Mouse (Mus musculus) heart, adult 2 months (tissue): ENCODE data around the gene Tmem47. TPM values are rescaled to one million over a fixed set of nuclear protein-coding genes. Genes with fewer than 3 reads are reported as not detected.
A peak's percentile ranks its signal among the peaks of the same experiment; 100 is the strongest.

Experiments
- DNase-seq, 2 experiments: peaks; one replicate each; pipeline ENCODE4 v3.0.0; 2021
- H3K27ac ChIP-seq: fragments of 200-600 bp; 2 replicates; pipeline ENCODE4 v1.8.1; 2022
- H3K27me3 ChIP-seq: fragments of 200-500 bp; 2 replicates; pipeline ENCODE4 v1.6.1; 2012; ENCODE audit warnings: mild to moderate bottlenecking, low read length, inconsistent platforms, mixed read lengths; ENCODE audit not compliant: control insufficient read depth, insufficient read depth
- H3K36me3 ChIP-seq: fragments of 200-500 bp; 2 replicates; pipeline ENCODE4 v1.6.1; 2012; ENCODE audit warnings: low read length, inconsistent platforms; ENCODE audit not compliant: control insufficient read depth, insufficient read depth
- H3K4me1 ChIP-seq: fragments of 200-500 bp; 2 replicates; pipeline ENCODE4 v1.6.1; 2011; ENCODE audit warnings: low read length; ENCODE audit not compliant: control insufficient read depth, insufficient read depth
- H3K4me3 ChIP-seq: fragments of 200-600 bp; 2 replicates; pipeline ENCODE4 v1.8.1; 2022
- H3K79me2 ChIP-seq: fragments of 200-500 bp; replicated peaks from 2 replicates; pipeline ENCODE4 v1.6.1; 2012; ENCODE audit warnings: mild to moderate bottlenecking, inconsistent platforms, low read length, moderate library complexity, mixed read lengths; ENCODE audit not compliant: control insufficient read depth, insufficient read depth
- H3K9ac ChIP-seq: fragments of 200-500 bp; 2 replicates; pipeline ENCODE4 v1.6.1; 2012; ENCODE audit warnings: low read depth, mild to moderate bottlenecking, control low read depth, inconsistent platforms, low read length, mixed read lengths
- CTCF ChIP-seq: fragments of 200-600 bp; IDR thresholded peaks from 2 replicates; pipeline ENCODE4 v1.8.1; 2022; ENCODE audit warnings: antibody characterized with exemption, mild to moderate bottlenecking, moderate library complexity
- EP300 ChIP-seq: fragments of 200-500 bp; IDR thresholded peaks from 2 replicates; pipeline ENCODE4 v1.6.1; 2011; ENCODE audit warnings: low read depth, low read length, control low read depth; ENCODE audit not compliant: insufficient read depth
- POLR2A ChIP-seq: fragments of 200-500 bp; IDR thresholded peaks from 2 replicates; pipeline ENCODE4 v1.6.1; 2011; ENCODE audit warnings: mild to moderate bottlenecking, low read depth, low read length, control low read depth; ENCODE audit not compliant: insufficient read depth
- WGBS: fragments of 180-500 bp; shearing (Covaris S2); methylation state at CpG from one replicate; pipeline ENCODE4 v1.1.7; 2018; 5-methylcytosine and 5-hydroxymethylcytosine counted together
- intact Hi-C: fragments of 180-260 bp; cut with DNase I; formaldehyde crosslinking; loops from one replicate; pipeline ENCODE4 v1.15.1; 2025
- polyA plus RNA-seq: library from polyadenylated mRNA; depleted of rRNA; stranded (reverse); fragments of >200 nt; gene quantifications from 2 replicates; pipeline ENCODE4 v1.2.3, GENCODE M21; 2012
- total RNA-seq, 2 experiments: library from RNA; stranded (reverse); gene quantifications; 2 replicates each; pipeline ENCODE4 v1.2.3; 2021

The Tmem47 gene
- total and polyA plus RNA-seq, 3 experiments: 7.0 to 29.9 (median 24.5) TPM

DNA sequence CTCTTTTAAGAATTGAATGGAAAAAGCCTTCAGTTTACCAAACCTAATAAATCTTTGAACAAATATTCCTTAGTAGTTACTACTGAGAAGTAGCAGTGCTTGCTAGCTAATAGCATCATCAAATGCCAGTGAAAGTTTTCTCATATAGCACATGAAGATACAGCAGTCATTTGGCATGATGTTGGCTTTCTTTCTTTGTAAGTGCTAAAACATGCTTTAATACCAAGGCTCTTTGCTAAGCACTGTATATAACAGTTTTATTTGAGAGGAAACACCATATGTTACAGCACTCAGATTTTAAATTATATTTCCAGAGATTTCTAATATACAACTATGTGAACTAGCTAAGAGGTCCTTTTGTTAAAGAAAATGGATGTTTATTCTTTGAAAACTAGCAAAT, 8.0 kb downstream of the Tmem47 start:
- Histone ChIP-seq H3K4me1 (no peaks in the 10 kb centered on the region; the same call in 1 of the 2 replicates), H3K9ac (no peak overlapping the region), H3K4me3 (no peak overlapping the region), H3K36me3 (no peaks in the 10 kb centered on the region), H3K79me2 (no peaks in the 10 kb centered on the region), H3K27ac (no peak overlapping the region), H3K27me3 (no peaks in the 10 kb centered on the region)
- no peak for TF ChIP-seq POLR2A
- no peak for TF ChIP-seq EP300
- TF ChIP-seq CTCF: no peak
- no peak for DNase-seq
- intact Hi-C loops: no loop called here

DNA sequence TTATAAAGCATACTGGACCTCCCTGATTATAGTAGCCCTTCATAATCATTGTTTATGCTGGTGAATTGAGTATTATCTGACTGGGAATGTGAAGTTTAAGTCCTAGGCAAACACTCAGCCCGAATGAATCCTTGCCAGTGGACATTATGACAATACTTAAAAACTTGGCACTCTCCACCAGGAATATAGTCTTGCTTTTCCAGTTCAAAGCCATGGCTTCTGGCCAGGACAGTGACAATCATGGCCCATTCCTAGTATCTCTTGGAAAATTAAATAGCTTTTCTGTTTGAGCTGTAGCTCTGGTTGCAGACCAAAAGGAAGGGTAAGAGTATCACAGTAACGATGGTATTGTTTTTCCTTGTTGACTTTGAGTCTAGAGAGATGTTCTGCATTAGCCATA, 10.5 kb downstream of the Tmem47 start:
- H3K79me2 ChIP-seq: no peaks in the 10 kb centered on the region
- no peak overlapping the region for H3K9ac ChIP-seq
- TF ChIP-seq POLR2A (no peak), CTCF (no peak), EP300 (no peak)
- WGBS: 20% methylated on average over 2 of the region's 2 CpGs
- H3K27ac ChIP-seq: no peak overlapping the region
- DNase-seq: peak in 1 of 2 experiments; percentile 2
- H3K4me3 ChIP-seq: no peak overlapping the region
- H3K4me1 ChIP-seq: no peaks in the 10 kb centered on the region
- H3K36me3 ChIP-seq: no peaks in the 10 kb centered on the region
- H3K27me3 ChIP-seq: no peaks in the 10 kb centered on the region
- intact Hi-C loops: no loop called here

DNA sequence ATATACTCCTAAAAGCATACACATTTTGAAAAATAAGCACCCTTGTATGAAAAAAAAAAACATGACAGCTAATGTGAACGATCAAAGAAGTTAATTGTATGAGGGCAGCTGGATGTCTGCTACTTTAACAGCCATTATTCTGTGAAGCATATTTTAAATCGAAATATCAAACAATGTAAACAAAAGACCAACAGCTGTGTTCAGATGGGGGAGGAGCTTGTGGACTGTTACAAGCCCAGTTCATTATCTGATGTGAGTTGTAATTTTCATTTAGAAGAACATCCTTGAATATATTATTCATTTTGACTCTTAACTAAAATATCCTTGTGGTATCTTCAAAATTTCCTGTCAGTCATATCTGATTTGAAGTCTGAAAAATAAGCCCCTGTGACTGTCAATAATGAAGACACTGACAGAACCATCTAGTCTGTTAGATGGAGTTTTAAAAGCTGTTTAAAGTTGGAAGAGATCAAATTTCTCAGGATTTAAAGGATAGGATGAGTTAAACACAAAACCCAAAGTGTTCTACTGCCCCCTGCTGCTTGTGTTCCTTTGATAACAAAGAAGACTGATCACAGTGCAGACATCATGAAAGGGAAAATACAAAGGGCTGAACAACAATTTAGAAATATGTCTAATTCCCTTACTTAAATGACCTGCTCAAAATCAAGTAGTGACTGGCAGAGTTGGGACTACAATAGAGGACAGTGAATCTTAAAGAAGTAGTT, 14.7 kb downstream of the Tmem47 start:
- Histone ChIP-seq H3K27ac (no peak overlapping the region), H3K9ac (no peak overlapping the region), H3K36me3 (no peaks in the 10 kb centered on the region), H3K4me3 (no peak overlapping the region), H3K27me3 (no peaks in the 10 kb centered on the region), H3K4me1 (no peaks in the 10 kb centered on the region), H3K79me2 (no peaks in the 10 kb centered on the region)
- no peak for DNase-seq
- TF ChIP-seq CTCF: peak; percentile 73
- TF ChIP-seq EP300: no peak
- intact Hi-C loops: no loop called here
- WGBS: 47% methylated on average over 2 of the region's 2 CpGs

DNA sequence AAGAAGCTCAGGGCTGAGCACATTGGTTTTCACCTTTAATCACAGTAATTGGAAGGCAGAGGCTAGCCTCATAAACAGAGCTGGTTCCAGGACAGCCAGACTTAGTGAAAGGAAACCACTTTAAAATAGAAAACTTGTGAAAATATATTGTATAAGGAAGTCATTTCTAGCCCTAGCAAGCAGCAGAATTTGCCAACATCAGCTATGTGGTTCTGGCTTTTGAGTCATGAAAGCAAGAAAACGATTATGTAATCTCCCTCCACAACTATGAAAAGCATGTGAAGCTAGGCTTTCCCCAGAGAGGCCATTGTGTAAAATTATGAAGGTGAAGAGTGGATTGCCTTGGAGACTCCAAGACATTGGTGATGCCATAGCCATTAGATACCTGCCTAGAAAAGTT, 76.9 kb downstream of the Tmem47 start:
- Histone ChIP-seq H3K36me3 (no peaks in the 10 kb centered on the region), H3K4me3 (no peak overlapping the region), H3K4me1 (no peaks in the 10 kb centered on the region), H3K79me2 (no peaks in the 10 kb centered on the region), H3K27me3 (no peaks in the 10 kb centered on the region), H3K27ac (no peak overlapping the region), H3K9ac (no peak overlapping the region)
- DNase-seq: no peak
- TF ChIP-seq POLR2A (no peak), CTCF (no peak), EP300 (no peak)
- WGBS: 31% methylated on average over 1 of the region's 1 CpGs
- intact Hi-C loops: no loop called here
